Mouse (Mus musculus): ENCODE results near the gene Klrg2. TPM values are rescaled to one million over a fixed set of nuclear protein-coding genes. Genes with fewer than 3 reads are reported as not detected.
"Not testable (repeated sequence)": the region's sequence is repeated elsewhere in the genome, so short reads cannot be mapped to it uniquely, and the experiment has no call there.

The Klrg2 gene
- polyA plus RNA-seq (2015; fragmentation: Nextera tagmentation; extraction: Ambion mirVana) = 0.25 and 0.55 TPM in 2 replicates

- Histone ChIP-seq H3K27ac (no peak within 1 kb of the TSS), H3K4me3 (replicated peaks) (peak within 1 kb of the TSS; percentile 58), H3K9me3 (replicated peaks) (no peaks in the 10 kb centered on the region), H3K36me3 (no peaks in the 10 kb centered on the region), H3K9ac (peak within 1 kb of the TSS; percentile 49), H3K4me1 (peaks cover 22% of the 10 kb centered on the region), H3K27me3 (peaks cover 97% of the 10 kb centered on the region), H3K4me2 (peak within 1 kb of the TSS; percentile 100)
- 3% methylated on average over 51 of the region's 60 CpGs for WGBS
- ATAC-seq (replicated peaks; ENCODE audit: low FRiP score) = peak; percentile 92
Measured at GRCm38 (mm10) chr6:38636852-38637618, at the start of gene Klrg2. Gene Klrg2, minus strand, starts transcription at chr6:38637242.

GRCm38 (mm10) chr6:38682532-38682931, 45.5 kb upstream of the Klrg2 start:
- H3K9me3 ChIP-seq (replicated peaks) = no peaks in the 10 kb centered on the region
- no peak overlapping the region for H3K4me2 ChIP-seq
- 0 out of 2 replicates have a peak, but pooled peaks cover 9% of the 10 kb centered on the region for H3K36me3 ChIP-seq
- WGBS = 64% methylated on average over 2 of the region's 2 CpGs
- no peak overlapping the region for H3K9ac ChIP-seq
- H3K27me3 ChIP-seq = no peaks in the 10 kb centered on the region
- no peak overlapping the region for H3K4me3 ChIP-seq (replicated peaks)
- ATAC-seq (replicated peaks; ENCODE audit: low FRiP score) = no peak
- H3K27ac ChIP-seq = no peak overlapping the region
- no peaks in the 10 kb centered on the region for H3K4me1 ChIP-seq

GRCm38 (mm10) chr6:38677629-38678028, 40.6 kb upstream of the Klrg2 start:
- no peaks in the 10 kb centered on the region for H3K9me3 ChIP-seq (replicated peaks)
- no peak for ATAC-seq (replicated peaks; ENCODE audit: low FRiP score)
- no peak overlapping the region for H3K4me2 ChIP-seq
- H3K9ac ChIP-seq = no peak overlapping the region
- H3K27ac ChIP-seq = no peak overlapping the region
- H3K27me3 ChIP-seq = no peaks in the 10 kb centered on the region
- H3K4me3 ChIP-seq (replicated peaks) = no peak overlapping the region
- no peaks in the 10 kb centered on the region for H3K36me3 ChIP-seq
- H3K4me1 ChIP-seq = no peaks in the 10 kb centered on the region
- WGBS = 74% methylated on average over 9 of the region's 9 CpGs

- Histone ChIP-seq H3K27me3 (no peaks in the 10 kb centered on the region), H3K4me3 (replicated peaks) (no peak overlapping the region), H3K27ac (no peak overlapping the region), H3K4me1 (no peaks in the 10 kb centered on the region), H3K4me2 (no peak overlapping the region), H3K36me3 (no peaks in the 10 kb centered on the region), H3K9ac (no peak overlapping the region), H3K9me3 (replicated peaks) (no peaks in the 10 kb centered on the region)
- WGBS = 80% methylated on average over 14 of the region's 14 CpGs
- ATAC-seq (replicated peaks; ENCODE audit: low FRiP score) = no peak
Measured at GRCm38 (mm10) chr6:38676723-38677122, 39.7 kb upstream of the Klrg2 start.

- Histone ChIP-seq H3K4me2 (no peak overlapping the region), H3K9me3 (replicated peaks) (no peaks in the 10 kb centered on the region), H3K4me1 (no peaks in the 10 kb centered on the region), H3K36me3 (no peaks in the 10 kb centered on the region), H3K27me3 (no peaks in the 10 kb centered on the region), H3K4me3 (replicated peaks) (no peak overlapping the region), H3K27ac (no peak overlapping the region), H3K9ac (no peak overlapping the region)
- ATAC-seq (replicated peaks; ENCODE audit: low FRiP score) = no peak
- WGBS = 85% methylated on average over 6 of the region's 6 CpGs
Measured at GRCm38 (mm10) chr6:38676217-38676616, 39.2 kb upstream of the Klrg2 start.

- 75% methylated on average over 3 of the region's 3 CpGs for WGBS
- Histone ChIP-seq H3K9ac (no peak overlapping the region), H3K4me1 (no peaks in the 10 kb centered on the region), H3K36me3 (no peaks in the 10 kb centered on the region), H3K27ac (no peak overlapping the region), H3K9me3 (replicated peaks) (no peaks in the 10 kb centered on the region), H3K4me2 (no peak overlapping the region), H3K27me3 (peaks cover under 1% of the 10 kb centered on the region; the same call in 1 of the 2 replicates), H3K4me3 (replicated peaks) (no peak overlapping the region)
- no peak for ATAC-seq (replicated peaks; ENCODE audit: low FRiP score)
Measured at GRCm38 (mm10) chr6:38672011-38672410, 35.0 kb upstream of the Klrg2 start.

GRCm38 (mm10) chr6:38671270-38671669, 34.2 kb upstream of the Klrg2 start:
- 87% methylated on average over 7 of the region's 7 CpGs for WGBS
- no peaks in the 10 kb centered on the region for H3K4me1 ChIP-seq
- no peak overlapping the region for H3K27ac ChIP-seq
- H3K27me3 ChIP-seq = peaks cover 5% of the 10 kb centered on the region; the same call in 1 of the 2 replicates
- H3K4me2 ChIP-seq = no peak overlapping the region
- H3K4me3 ChIP-seq (replicated peaks) = no peak overlapping the region
- no peaks in the 10 kb centered on the region for H3K9me3 ChIP-seq (replicated peaks)
- H3K9ac ChIP-seq = no peak overlapping the region
- H3K36me3 ChIP-seq = no peaks in the 10 kb centered on the region
- ATAC-seq (replicated peaks; ENCODE audit: low FRiP score) = no peak

- not testable (repeated sequence) for H3K27ac ChIP-seq; H3K36me3 ChIP-seq; H3K4me1 ChIP-seq; H3K9me3 ChIP-seq (replicated peaks); H3K4me2 ChIP-seq; H3K27me3 ChIP-seq; ATAC-seq (replicated peaks; ENCODE audit: low FRiP score); H3K4me3 ChIP-seq (replicated peaks); H3K9ac ChIP-seq
- WGBS = 93% methylated on average over 1 of the region's 1 CpGs
Measured at GRCm38 (mm10) chr6:38670488-38670887, 33.4 kb upstream of the Klrg2 start.

- Histone ChIP-seq H3K36me3 (no peaks in the 10 kb centered on the region), H3K4me3 (replicated peaks) (no peak overlapping the region), H3K4me1 (no peaks in the 10 kb centered on the region), H3K9me3 (replicated peaks) (no peaks in the 10 kb centered on the region), H3K27ac (no peak overlapping the region), H3K4me2 (no peak overlapping the region), H3K9ac (no peak overlapping the region), H3K27me3 (peaks cover 14% of the 10 kb centered on the region)
- no peak for ATAC-seq (replicated peaks; ENCODE audit: low FRiP score)
- 58% methylated on average over 6 of the region's 6 CpGs for WGBS
Measured at GRCm38 (mm10) chr6:38669580-38669979, 32.5 kb upstream of the Klrg2 start.

GRCm38 (mm10) chr6:38662714-38663615, 25.9 kb upstream of the Klrg2 start, which contains the start of gene Clec2l:
Gene Clec2l, plus strand, starts transcription at chr6:38663069.
- under 1% methylated on average over 84 of the region's 84 CpGs for WGBS
- peak within 1 kb of the TSS; percentile 97 for H3K4me2 ChIP-seq
- H3K4me1 ChIP-seq = peaks cover 9% of the 10 kb centered on the region
- H3K27me3 ChIP-seq = peaks cover 49% of the 10 kb centered on the region
- H3K9ac ChIP-seq = peak within 1 kb of the TSS; percentile 55
- no peaks in the 10 kb centered on the region for H3K9me3 ChIP-seq (replicated peaks)
- no peak within 1 kb of the TSS for H3K27ac ChIP-seq
- no peaks in the 10 kb centered on the region for H3K36me3 ChIP-seq
- ATAC-seq (replicated peaks; ENCODE audit: low FRiP score) = peak; percentile 84
- peak within 1 kb of the TSS; percentile 65 for H3K4me3 ChIP-seq (replicated peaks)

- 74% methylated on average over 4 of the region's 4 CpGs for whole genome bisulfite sequencing
- Histone ChIP-seq H3K4me1 (peaks cover 9% of the 10 kb centered on the region), H3K9ac (no peak overlapping the region), H3K36me3 (no peaks in the 10 kb centered on the region), H3K27me3 (peaks cover 44% of the 10 kb centered on the region), H3K4me2 (no peak overlapping the region), H3K9me3 (replicated peaks) (no peaks in the 10 kb centered on the region), H3K27ac (no peak overlapping the region), H3K4me3 (replicated peaks) (no peak overlapping the region)
- no peak for ATAC-seq (replicated peaks; ENCODE audit: low FRiP score)
Measured at GRCm38 (mm10) chr6:38661626-38662025, 24.6 kb upstream of the Klrg2 start.
